Mouse (Mus musculus) left cerebral cortex, adult 6 months (tissue): ENCODE measurements around the gene Col1a2. TPM values are rescaled to one million over a fixed set of nuclear protein-coding genes. Genes with fewer than 3 reads are reported as not detected.

ENCODE experiments used
- long read RNA-seq, 2 experiments: library from polyadenylated mRNA; unstranded; transcript quantifications; one replicate each; pipeline ENCODE4 v2.0.0; 2019 to 2020
- polyA plus RNA-seq: library from polyadenylated mRNA; unstranded; fragments of <200 nt; fragmentation: Nextera tagmentation; gene quantifications from 2 replicates; pipeline ENCODE4 v1.2.3, GENCODE M21; 2021

Col1a2 gene
- polyA plus RNA-seq, result 1.6 and 2.2 TPM in 2 replicates
- long read RNA-seq, experiment 1, result 0 reads
- long read RNA-seq, experiment 2, partial matches to known transcripts, result 4 of 4 reads
- long read RNA-seq, experiment 2, other reads (novel, unspliced or antisense), result 0 of 4 reads

GRCm38 (mm10) chr6:4504603-4505131 is at the start of gene Col1a2:
Col1a2 (plus strand) TSS chr6:4504814.

Other genes with a start within 250 kb of the Col1a2 start
- 13.0 and 15.2 TPM in 2 replicates for gene Casd1, start 96.0 kb downstream of the Col1a2 start, polyA plus RNA-seq
- 24.4 and 27.9 TPM in 2 replicates for gene Sgce, start 242.4 kb downstream of the Col1a2 start, polyA plus RNA-seq
- gene Peg10, start 242.5 kb downstream of the Col1a2 start, polyA plus RNA-seq, result 0.72 and 0.86 TPM in 2 replicates